Mouse (Mus musculus): ENCODE data around the gene Gadl1. TPM values are rescaled to one million over a fixed set of nuclear protein-coding genes. Genes with fewer than 3 reads are reported as not detected.

Gene Gadl1
- total and polyA plus RNA-seq, 3 experiments, result 0.06 to 0.08 TPM; not detected in 1

DNA sequence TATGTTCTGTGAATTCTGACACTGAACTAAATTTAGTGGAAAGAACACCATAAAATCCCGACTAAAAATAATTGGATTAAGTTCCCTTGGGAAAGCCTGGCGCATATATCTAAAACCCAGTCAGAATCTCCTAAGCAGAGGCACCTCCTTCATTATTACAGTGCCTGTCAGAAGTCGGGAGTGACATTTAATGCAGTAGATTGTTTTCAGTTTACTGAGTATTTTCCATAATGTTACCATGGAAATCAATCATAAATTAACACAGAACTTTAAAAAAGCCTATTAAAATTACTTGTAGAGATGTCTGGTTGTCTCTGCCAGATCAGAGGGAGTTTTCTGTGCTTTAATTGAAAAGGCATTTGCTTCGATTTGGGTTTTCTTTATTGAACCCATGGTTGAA, 33.2 kb downstream of the Gadl1 start:
- no peak overlapping the region for H3K27ac ChIP-seq (ENCODE audit: control insufficient read depth, low read depth, low read length)
- H3K79me2 ChIP-seq (ENCODE audit: control insufficient read depth, insufficient read depth, low read length, poor library complexity), result no peaks in the 10 kb centered on the region
- no peaks in the 10 kb centered on the region for H3K36me3 ChIP-seq (ENCODE audit: control insufficient read depth in 1 of 2, insufficient read depth in 2 of 2, low read length in 2 of 2)
- no peak overlapping the region for H3K9ac ChIP-seq (ENCODE audit: control insufficient read depth, low read depth, low read length, poor library complexity, severe bottlenecking)
- no peaks in the 10 kb centered on the region for H3K4me1 ChIP-seq (ENCODE audit: control insufficient read depth in 1 of 2, insufficient read depth in 2 of 2, low read length in 2 of 2)
- H3K9me3 ChIP-seq (replicated peaks; ENCODE audit: insufficient read depth, low read length), result no peaks in the 10 kb centered on the region
- no peak for DNase-seq (ENCODE audit: low read depth, low spot score)
- TF ChIP-seq USF2 (IDR thresholded peaks at IDR 0.05; ENCODE audit: borderline replicate concordance in 1 of 2, insufficient read depth in 1 of 2, low read depth in 1 of 2, low read length in 2 of 2) (no peak), MAZ (IDR thresholded peaks at IDR 0.05; ENCODE audit: low read depth, low read length) (no peak)
- no peak overlapping the region for H3K4me3 ChIP-seq (ENCODE audit: control insufficient read depth in 1 of 2, insufficient read depth in 1 of 2, low read depth in 2 of 2, low read length in 2 of 2)
- H3K27me3 ChIP-seq (ENCODE audit: control insufficient read depth in 1 of 2, insufficient read depth in 2 of 2, low read length in 2 of 2), result no peaks in the 10 kb centered on the region

DNA sequence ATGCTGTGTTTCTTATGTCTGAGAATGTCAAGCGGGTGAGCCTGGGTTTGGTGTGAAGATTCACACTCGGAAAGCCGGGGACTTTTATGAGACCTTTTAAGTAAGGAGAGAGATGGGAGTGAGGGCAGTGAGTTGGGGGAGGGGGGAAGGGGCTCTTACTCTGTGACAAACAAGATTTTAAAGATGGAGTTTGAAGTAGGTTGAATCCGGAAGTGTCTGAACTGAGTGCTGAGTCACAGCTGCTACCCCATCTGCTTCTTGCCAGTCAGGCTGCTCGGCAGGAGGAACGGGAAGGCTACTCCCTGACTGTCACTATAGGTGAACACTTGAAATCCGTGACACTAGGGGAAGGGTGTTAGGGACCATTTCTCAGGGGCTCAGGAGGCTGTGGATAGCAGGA, 33.7 kb downstream of the Gadl1 start:
- no peak for DNase-seq (ENCODE audit: low read depth, low spot score)
- H3K4me3 ChIP-seq (ENCODE audit: control insufficient read depth in 1 of 2, insufficient read depth in 1 of 2, low read depth in 2 of 2, low read length in 2 of 2), result no peak overlapping the region
- no peak overlapping the region for H3K27ac ChIP-seq (ENCODE audit: control insufficient read depth, low read depth, low read length)
- TF ChIP-seq TAL1 (IDR thresholded peaks at IDR 0.05; ENCODE audit: low read length) (no peak), POLR2AphosphoS5 (IDR thresholded peaks at IDR 0.05; ENCODE audit: borderline replicate concordance, low read depth, low read length) (no peak)
- H3K9me3 ChIP-seq (replicated peaks; ENCODE audit: insufficient read depth, low read length), result no peaks in the 10 kb centered on the region
- no peak overlapping the region for H3K9ac ChIP-seq (ENCODE audit: control insufficient read depth, low read depth, low read length, poor library complexity, severe bottlenecking)
- no peaks in the 10 kb centered on the region for H3K36me3 ChIP-seq (ENCODE audit: control insufficient read depth in 1 of 2, insufficient read depth in 2 of 2, low read length in 2 of 2)
- H3K4me1 ChIP-seq (ENCODE audit: control insufficient read depth in 1 of 2, insufficient read depth in 2 of 2, low read length in 2 of 2), result no peaks in the 10 kb centered on the region
- no peaks in the 10 kb centered on the region for H3K27me3 ChIP-seq (ENCODE audit: control insufficient read depth in 1 of 2, insufficient read depth in 2 of 2, low read length in 2 of 2)
- H3K79me2 ChIP-seq (ENCODE audit: control insufficient read depth, insufficient read depth, low read length, poor library complexity), result no peaks in the 10 kb centered on the region

- Histone ChIP-seq H3K79me2 (ENCODE audit: control insufficient read depth, insufficient read depth, low read length, poor library complexity) (no peaks in the 10 kb centered on the region), H3K9ac (ENCODE audit: control insufficient read depth, low read depth, low read length, poor library complexity, severe bottlenecking) (no peak overlapping the region), H3K4me3 (ENCODE audit: control insufficient read depth in 1 of 2, insufficient read depth in 1 of 2, low read depth in 2 of 2, low read length in 2 of 2) (no peak overlapping the region), H3K36me3 (ENCODE audit: control insufficient read depth in 1 of 2, insufficient read depth in 2 of 2, low read length in 2 of 2) (no peaks in the 10 kb centered on the region), H3K27ac (ENCODE audit: control insufficient read depth, low read depth, low read length) (no peak overlapping the region), H3K27me3 (ENCODE audit: control insufficient read depth in 1 of 2, insufficient read depth in 2 of 2, low read length in 2 of 2) (no peaks in the 10 kb centered on the region), H3K9me3 (replicated peaks; ENCODE audit: insufficient read depth, low read length) (no peaks in the 10 kb centered on the region), H3K4me1 (ENCODE audit: control insufficient read depth in 1 of 2, insufficient read depth in 2 of 2, low read length in 2 of 2) (no peaks in the 10 kb centered on the region)
- no peak for DNase-seq (ENCODE audit: low read depth, low spot score)
- TF ChIP-seq SMC3 (IDR thresholded peaks at IDR 0.05; ENCODE audit: low read depth, low read length) (no peak), POLR2A (IDR thresholded peaks at IDR 0.05; ENCODE audit: control insufficient read depth in 1 of 2, insufficient read depth in 1 of 2, low read depth in 1 of 2, low read length in 2 of 2, poor library complexity in 1 of 2) (no peak), TCF12 (IDR thresholded peaks at IDR 0.05; ENCODE audit: low read depth, low read length) (no peak), MAZ (IDR thresholded peaks at IDR 0.05; ENCODE audit: low read depth, low read length) (no peak), GABPA (IDR thresholded peaks at IDR 0.05; ENCODE audit: low read depth, low read length) (no peak), E2F4 (IDR thresholded peaks at IDR 0.05; ENCODE audit: borderline replicate concordance, low read depth, low read length) (no peak), EP300 (IDR thresholded peaks at IDR 0.05; ENCODE audit: low read depth in 1 of 2, low read length in 2 of 2) (no peak), MYC (IDR thresholded peaks at IDR 0.05; ENCODE audit: low read depth, low read length) (no peak), MXI1 (IDR thresholded peaks at IDR 0.05; ENCODE audit: low read depth, low read length) (no peak), MYB (IDR thresholded peaks at IDR 0.05; ENCODE audit: low read depth, low read length) (no peak)
Observed at GRCm38 (mm10) chr9:115943577-115944320, 34.5 kb downstream of the Gadl1 start.
